Mouse (Mus musculus): ENCODE measurements around the gene Zbtb20. TPM values are rescaled to one million over a fixed set of nuclear protein-coding genes. Genes with fewer than 3 reads are reported as not detected.

The Zbtb20 gene
- polyA plus RNA-seq, 1 experiment, result 0.13 TPM

GRCm38 (mm10) chr16:43409910-43410612 lies 534.4 kb downstream of the Zbtb20 start:
- no peak overlapping the region for H3K4me3 ChIP-seq (replicated peaks)
- no peaks in the 10 kb centered on the region for H3K27me3 ChIP-seq (ENCODE audit: control insufficient read depth)
- no peaks in the 10 kb centered on the region for H3K4me1 ChIP-seq (ENCODE audit: control insufficient read depth)
- no peak for TF ChIP-seq GATA1 (IDR thresholded peaks at IDR 0.05; ENCODE audit: low read length)
- no peak for TF ChIP-seq TAL1 (IDR thresholded peaks at IDR 0.05; ENCODE audit: low read length)
- no peaks in the 10 kb centered on the region for H3K36me3 ChIP-seq (ENCODE audit: control insufficient read depth)
- H3K9me3 ChIP-seq (ENCODE audit: control insufficient read depth, low read length), result no peaks in the 10 kb centered on the region

- no peaks in the 10 kb centered on the region for H3K4me1 ChIP-seq (ENCODE audit: control insufficient read depth)
- H3K36me3 ChIP-seq (ENCODE audit: control insufficient read depth), result no peaks in the 10 kb centered on the region
- TF ChIP-seq GATA1 (IDR thresholded peaks at IDR 0.05; ENCODE audit: low read length) (no peak), TAL1 (IDR thresholded peaks at IDR 0.05; ENCODE audit: low read length) (no peak)
- no peaks in the 10 kb centered on the region for H3K27me3 ChIP-seq (ENCODE audit: control insufficient read depth)
- no peaks in the 10 kb centered on the region for H3K9me3 ChIP-seq (ENCODE audit: control insufficient read depth, low read length)
- no peak overlapping the region for H3K4me3 ChIP-seq (replicated peaks)
Measured at GRCm38 (mm10) chr16:43410613-43410974, 534.9 kb downstream of the Zbtb20 start.

- H3K4me1 ChIP-seq (ENCODE audit: control insufficient read depth), result no peaks in the 10 kb centered on the region
- H3K36me3 ChIP-seq (ENCODE audit: control insufficient read depth), result no peaks in the 10 kb centered on the region
- TF ChIP-seq GATA1 (IDR thresholded peaks at IDR 0.05; ENCODE audit: low read length), result no peak
- TF ChIP-seq TAL1 (IDR thresholded peaks at IDR 0.05; ENCODE audit: low read length), result no peak
- no peaks in the 10 kb centered on the region for H3K9me3 ChIP-seq (ENCODE audit: control insufficient read depth, low read length)
- no peaks in the 10 kb centered on the region for H3K27me3 ChIP-seq (ENCODE audit: control insufficient read depth)
- H3K4me3 ChIP-seq (replicated peaks), result no peak overlapping the region
Measured at GRCm38 (mm10) chr16:43415864-43416263, 540.2 kb downstream of the Zbtb20 start.

GRCm38 (mm10) chr16:43419923-43420322 lies 544.2 kb downstream of the Zbtb20 start:
- H3K4me1 ChIP-seq (ENCODE audit: control insufficient read depth), result no peaks in the 10 kb centered on the region
- H3K9me3 ChIP-seq (ENCODE audit: control insufficient read depth, low read length), result no peaks in the 10 kb centered on the region
- TF ChIP-seq TAL1 (IDR thresholded peaks at IDR 0.05; ENCODE audit: low read length) (no peak), GATA1 (IDR thresholded peaks at IDR 0.05; ENCODE audit: low read length) (no peak)
- no peaks in the 10 kb centered on the region for H3K27me3 ChIP-seq (ENCODE audit: control insufficient read depth)
- no peaks in the 10 kb centered on the region for H3K36me3 ChIP-seq (ENCODE audit: control insufficient read depth)
- H3K4me3 ChIP-seq (replicated peaks), result no peak overlapping the region

- Histone ChIP-seq H3K36me3 (ENCODE audit: control insufficient read depth) (no peaks in the 10 kb centered on the region), H3K9me3 (ENCODE audit: control insufficient read depth, low read length) (no peaks in the 10 kb centered on the region), H3K27me3 (ENCODE audit: control insufficient read depth) (no peaks in the 10 kb centered on the region), H3K4me1 (ENCODE audit: control insufficient read depth) (no peaks in the 10 kb centered on the region), H3K4me3 (replicated peaks) (no peak overlapping the region)
- TF ChIP-seq TAL1 (IDR thresholded peaks at IDR 0.05; ENCODE audit: low read length) (no peak), GATA1 (IDR thresholded peaks at IDR 0.05; ENCODE audit: low read length) (no peak)
Measured at GRCm38 (mm10) chr16:43428955-43429354, 553.3 kb downstream of the Zbtb20 start.

- no peaks in the 10 kb centered on the region for H3K27me3 ChIP-seq (ENCODE audit: control insufficient read depth)
- TF ChIP-seq GATA1 (IDR thresholded peaks at IDR 0.05; ENCODE audit: low read length) (no peak), TAL1 (IDR thresholded peaks at IDR 0.05; ENCODE audit: low read length) (no peak)
- H3K4me1 ChIP-seq (ENCODE audit: control insufficient read depth), result no peaks in the 10 kb centered on the region
- H3K36me3 ChIP-seq (ENCODE audit: control insufficient read depth), result no peaks in the 10 kb centered on the region
- no peaks in the 10 kb centered on the region for H3K9me3 ChIP-seq (ENCODE audit: control insufficient read depth, low read length)
- no peak overlapping the region for H3K4me3 ChIP-seq (replicated peaks)
Measured at GRCm38 (mm10) chr16:43430030-43430429, 554.3 kb downstream of the Zbtb20 start.

GRCm38 (mm10) chr16:43431514-43432371 lies 556.1 kb downstream of the Zbtb20 start:
- Histone ChIP-seq H3K27me3 (ENCODE audit: control insufficient read depth) (no peaks in the 10 kb centered on the region), H3K4me1 (ENCODE audit: control insufficient read depth) (no peaks in the 10 kb centered on the region), H3K4me3 (replicated peaks) (no peak overlapping the region), H3K36me3 (ENCODE audit: control insufficient read depth) (no peaks in the 10 kb centered on the region), H3K9me3 (ENCODE audit: control insufficient read depth, low read length) (no peaks in the 10 kb centered on the region)
- TF ChIP-seq TAL1 (IDR thresholded peaks at IDR 0.05; ENCODE audit: low read length) (no peak), GATA1 (IDR thresholded peaks at IDR 0.05; ENCODE audit: low read length) (no peak)

- TF ChIP-seq GATA1 (IDR thresholded peaks at IDR 0.05; ENCODE audit: low read length), result no peak
- TF ChIP-seq TAL1 (IDR thresholded peaks at IDR 0.05; ENCODE audit: low read length), result no peak
- H3K9me3 ChIP-seq (ENCODE audit: control insufficient read depth, low read length), result no peaks in the 10 kb centered on the region
- no peaks in the 10 kb centered on the region for H3K4me1 ChIP-seq (ENCODE audit: control insufficient read depth)
- no peaks in the 10 kb centered on the region for H3K27me3 ChIP-seq (ENCODE audit: control insufficient read depth)
- H3K36me3 ChIP-seq (ENCODE audit: control insufficient read depth), result no peaks in the 10 kb centered on the region
- H3K4me3 ChIP-seq (replicated peaks), result no peak overlapping the region
Measured at GRCm38 (mm10) chr16:43434941-43435340, 559.3 kb downstream of the Zbtb20 start.

- no peak overlapping the region for H3K4me3 ChIP-seq (replicated peaks)
- H3K27me3 ChIP-seq (ENCODE audit: control insufficient read depth), result no peaks in the 10 kb centered on the region
- H3K9me3 ChIP-seq (ENCODE audit: control insufficient read depth, low read length), result no peaks in the 10 kb centered on the region
- no peaks in the 10 kb centered on the region for H3K36me3 ChIP-seq (ENCODE audit: control insufficient read depth)
- no peaks in the 10 kb centered on the region for H3K4me1 ChIP-seq (ENCODE audit: control insufficient read depth)
- TF ChIP-seq GATA1 (IDR thresholded peaks at IDR 0.05; ENCODE audit: low read length) (no peak), TAL1 (IDR thresholded peaks at IDR 0.05; ENCODE audit: low read length) (no peak)
Measured at GRCm38 (mm10) chr16:43438878-43439371, 563.2 kb downstream of the Zbtb20 start.

All from erythroblast, embryonic 14.5 days (primary cell).